Mouse (Mus musculus): ENCODE measurements around the gene Smoc1.

The Smoc1 gene

GRCm38 (mm10) chr12:81026277-81026994, at the start of gene Smoc1:
Gene Smoc1, plus strand, starts transcription at chr12:81026808.
- peak; percentile 82 for DNase-seq

DNA sequence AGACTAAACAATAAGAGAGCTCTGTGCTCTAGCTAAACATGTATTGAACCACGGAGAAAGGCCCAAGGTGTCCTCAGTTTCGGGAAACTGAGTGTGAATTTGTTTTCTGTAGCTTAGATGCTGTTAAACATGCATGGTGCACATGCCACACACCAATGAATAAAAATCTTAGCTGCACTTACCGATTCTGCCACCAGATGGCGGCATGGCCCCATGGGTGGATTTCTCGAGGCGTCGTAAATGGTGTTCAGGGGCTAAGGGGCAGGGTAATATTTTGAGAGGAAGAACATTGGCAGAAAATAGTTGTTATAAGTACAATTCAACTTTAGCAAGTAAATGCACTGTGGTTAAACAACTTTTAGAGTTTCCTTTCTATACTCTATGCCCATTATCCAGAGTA, 44.3 kb upstream of the Smoc1 start:
- peak; percentile 78 for DNase-seq

- no peak for DNase-seq
These were observed 42.9 kb upstream of the Smoc1 start for GRCm38 (mm10) chr12:80983695-80984094.

- DNase-seq = no peak
These were observed 40.0 kb upstream of the Smoc1 start for GRCm38 (mm10) chr12:80986628-80987027.

DNA sequence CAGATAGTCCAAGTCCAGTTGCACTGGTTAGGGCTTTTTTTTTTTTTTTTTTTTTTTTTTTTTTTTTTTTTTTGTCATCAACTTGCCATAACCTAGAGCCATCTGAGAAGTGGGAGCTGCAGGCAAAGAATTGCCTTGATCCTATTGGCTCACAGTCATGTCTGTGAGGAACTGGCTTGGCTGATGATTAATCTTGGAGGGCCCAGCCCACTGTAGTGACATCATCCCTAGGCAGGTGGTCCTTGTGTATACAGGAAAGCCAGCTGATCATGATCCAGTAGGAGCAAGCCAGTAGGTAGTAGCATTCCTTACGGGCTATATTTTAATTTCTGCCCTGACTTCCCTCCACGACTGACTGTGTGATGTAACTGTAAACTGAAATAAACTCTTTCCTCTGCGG, 38.3 kb upstream of the Smoc1 start:
- DNase-seq = no peak

GRCm38 (mm10) chr12:80990901-80991445, 35.6 kb upstream of the Smoc1 start:
- no peak for DNase-seq

- DNase-seq = peak; percentile 51
These were observed 34.8 kb upstream of the Smoc1 start for GRCm38 (mm10) chr12:80991806-80992205.

DNA sequence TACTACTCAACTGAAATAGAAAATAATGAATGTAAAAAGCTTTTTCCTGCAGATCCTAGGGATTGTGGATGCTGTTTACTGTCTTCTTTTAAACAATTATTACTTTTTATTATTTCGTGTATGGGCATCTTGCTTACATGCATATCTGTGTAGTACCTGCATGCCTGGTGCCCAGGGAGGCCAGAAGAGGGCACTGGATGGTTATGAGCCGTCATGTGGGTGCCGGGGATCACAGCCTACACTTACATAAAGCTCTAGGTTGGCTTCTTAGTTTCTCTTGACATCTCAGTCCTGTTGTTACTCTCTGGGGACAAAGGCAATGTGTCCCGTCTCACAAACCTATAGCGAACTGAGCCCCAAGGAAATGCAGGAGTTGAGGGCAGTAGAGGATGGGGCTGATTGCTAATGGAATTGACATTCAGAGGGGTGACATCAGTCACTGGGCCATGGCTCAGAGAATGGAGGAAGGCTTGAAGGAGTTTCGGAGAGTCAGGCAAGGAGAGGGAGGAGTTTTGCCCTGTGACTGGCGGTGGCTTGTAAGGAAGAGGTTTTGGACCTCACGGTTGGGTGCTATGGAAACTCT, 34.0 kb upstream of the Smoc1 start:
- peak; percentile 46 for DNase-seq

- DNase-seq = peak; percentile 45
These were observed 32.8 kb upstream of the Smoc1 start for GRCm38 (mm10) chr12:80993773-80994172.

GRCm38 (mm10) chr12:80995326-80995725, 31.3 kb upstream of the Smoc1 start:
- no peak for DNase-seq

- no peak for DNase-seq
These were observed 29.0 kb upstream of the Smoc1 start for GRCm38 (mm10) chr12:80997652-80998051.

DNA sequence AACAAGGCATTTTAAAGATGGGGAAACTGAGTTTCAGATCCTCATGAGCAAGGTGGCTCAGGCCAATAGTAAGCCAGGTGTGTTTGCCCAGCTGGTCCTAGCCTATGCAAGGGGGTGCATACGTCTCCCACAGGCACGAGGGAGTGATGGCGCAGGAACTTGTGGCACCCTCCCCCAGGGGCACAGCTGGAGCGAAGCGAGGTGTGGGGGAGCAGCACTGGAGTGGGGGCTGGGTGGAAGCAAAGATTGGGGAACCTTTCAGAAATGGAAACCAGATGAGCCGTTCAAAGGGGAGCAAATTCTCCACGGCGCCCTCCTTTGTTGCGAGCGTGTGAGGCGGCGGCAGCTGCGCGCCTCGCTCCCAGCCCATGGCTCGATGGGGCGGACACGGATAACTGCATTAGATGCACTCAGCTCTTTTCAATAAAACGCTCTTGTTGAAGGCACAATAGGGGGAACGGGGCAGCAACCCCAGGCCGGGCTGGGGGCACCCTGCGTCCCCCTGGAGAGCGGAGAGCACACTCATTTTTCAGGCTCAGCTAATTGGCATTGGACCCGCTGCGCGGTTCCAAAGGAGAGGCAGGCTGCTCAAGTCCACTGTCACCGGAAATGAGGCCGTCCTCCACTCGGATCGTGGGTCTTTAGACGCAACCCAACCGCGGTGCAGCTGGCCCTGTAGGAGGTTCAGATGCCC, 27.9 kb upstream of the Smoc1 start:
- peak; percentile 57 for DNase-seq

GRCm38 (mm10) chr12:81000924-81001323, 25.7 kb upstream of the Smoc1 start:
- no peak for DNase-seq

GRCm38 (mm10) chr12:81002841-81003635, 23.6 kb upstream of the Smoc1 start:
- DNase-seq = no peak

GRCm38 (mm10) chr12:81009813-81010212, 16.8 kb upstream of the Smoc1 start:
- DNase-seq = no peak

DNA sequence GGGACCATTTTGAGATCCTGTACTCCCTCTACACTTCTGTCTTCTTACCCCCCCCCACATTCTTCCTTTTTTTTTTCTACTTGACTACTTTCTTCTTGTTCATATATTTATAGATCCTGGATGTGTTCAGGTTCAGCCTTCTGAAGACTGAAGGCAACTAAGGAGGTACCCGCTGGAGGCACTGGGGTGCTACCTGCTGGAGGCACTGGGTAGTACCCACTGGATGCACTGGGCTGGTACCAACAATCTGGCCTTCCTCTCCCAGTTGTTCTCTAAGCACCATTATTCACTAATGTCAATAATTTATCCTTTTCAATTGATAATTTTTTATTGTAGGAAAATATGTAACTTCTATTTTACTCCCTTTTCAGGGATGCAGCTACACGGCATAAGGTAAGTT, 14.6 kb upstream of the Smoc1 start:
- DNase-seq = no peak

DNA sequence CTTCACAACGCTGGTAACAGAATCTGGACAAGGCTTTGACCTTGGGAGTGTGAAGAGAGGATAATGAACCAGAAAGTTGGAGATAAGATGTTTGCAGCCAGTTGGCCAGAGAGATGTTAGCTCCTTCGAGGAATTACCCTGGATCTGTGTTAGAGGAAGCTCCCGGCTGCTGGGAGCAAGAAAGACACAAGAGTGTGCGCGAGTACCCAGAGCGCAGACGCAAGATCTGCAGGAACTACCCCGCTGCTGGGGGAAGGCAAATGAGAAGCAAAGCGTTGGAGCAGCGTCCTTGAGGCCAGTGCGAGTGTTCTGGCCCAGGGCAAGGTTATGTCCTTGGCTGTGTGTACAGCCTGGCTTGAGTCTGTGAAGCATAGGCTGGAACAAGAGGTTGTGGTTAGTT, 13.1 kb upstream of the Smoc1 start:
- no peak for DNase-seq

- no peak for DNase-seq
These were observed 9.0 kb upstream of the Smoc1 start for GRCm38 (mm10) chr12:81017624-81018023.

DNA sequence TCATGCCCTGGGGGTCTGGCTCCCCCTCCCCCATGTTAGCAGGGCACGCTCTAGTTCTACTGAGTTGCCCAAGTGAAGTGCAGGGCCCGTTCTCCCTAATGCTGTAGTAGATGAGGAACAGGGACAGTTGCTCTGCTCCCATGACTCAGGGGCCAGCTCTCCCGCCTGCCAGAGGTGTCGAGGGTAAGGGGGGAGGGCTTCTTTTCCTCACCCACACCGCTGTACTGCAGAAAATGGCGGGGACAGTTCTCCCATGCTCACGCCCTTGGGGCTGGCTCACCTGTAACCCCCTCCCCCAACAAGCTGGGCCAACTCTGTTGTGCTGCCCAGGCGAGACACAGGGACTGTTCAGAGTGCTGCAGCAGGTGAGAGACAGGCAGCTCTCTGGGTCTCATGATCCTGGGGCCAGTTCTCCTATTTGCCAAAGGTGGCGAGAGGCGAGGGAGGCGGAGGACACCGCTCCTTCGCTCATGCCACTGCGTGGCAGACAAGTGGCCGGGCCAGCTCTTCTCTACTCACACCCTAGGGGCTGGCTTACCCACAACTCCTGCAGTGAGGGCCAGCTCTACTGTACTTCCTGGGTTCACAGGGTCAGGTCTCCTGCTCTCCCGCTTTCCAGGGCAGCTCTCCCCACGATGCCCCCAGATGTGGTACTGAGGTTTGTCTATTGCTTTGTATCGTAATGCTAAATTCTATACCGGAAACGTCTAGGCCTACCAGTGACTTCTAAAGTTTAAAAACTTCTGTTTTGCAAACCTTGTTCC, 7.9 kb upstream of the Smoc1 start:
- no peak for DNase-seq

- no peak for DNase-seq
These were observed 7.2 kb upstream of the Smoc1 start for GRCm38 (mm10) chr12:81019280-81019935.

DNA sequence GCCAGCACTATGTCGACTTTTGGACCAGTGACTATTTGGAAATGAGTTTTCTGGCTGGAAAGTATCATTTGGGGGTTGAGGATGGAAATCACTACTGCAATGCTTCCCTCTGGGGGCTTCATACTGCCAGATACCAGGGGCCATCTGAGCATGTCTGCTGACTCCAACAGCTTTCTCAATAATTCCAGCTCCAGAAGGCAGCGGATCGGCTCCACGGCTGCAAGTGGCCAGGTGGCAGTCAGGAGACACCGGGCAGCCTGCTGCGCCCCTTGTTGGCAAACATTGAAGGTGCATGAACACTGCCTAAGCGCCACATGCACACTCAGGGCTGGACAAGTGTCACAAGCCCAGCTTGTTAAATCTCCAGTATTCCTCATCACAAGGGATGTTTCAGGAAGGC, 2.2 kb upstream of the Smoc1 start:
- no peak for DNase-seq

GRCm38 (mm10) chr12:81024993-81025392, 1.6 kb upstream of the Smoc1 start:
- DNase-seq = peak; percentile 41
